Mouse (Mus musculus): ENCODE measurements around the gene Pla2r1.

- TF ChIP-seq CTCF (IDR thresholded peaks at IDR 0.05; ENCODE audit: borderline replicate concordance, extremely low read depth, insufficient read depth, insufficient read length), result no peak
- no peak for TF ChIP-seq POLR2A (IDR thresholded peaks at IDR 0.05; ENCODE audit: borderline replicate concordance, extremely low read depth, insufficient read depth, insufficient read length, poor library complexity, severe bottlenecking)
These were observed 147.7 kb downstream of the Pla2r1 start for GRCm38 (mm10) chr2:60405431-60405830.
